Mouse (Mus musculus) stomach, embryonic 14.5 days (tissue): ENCODE data around the gene 5830473C10Rik. TPM values are rescaled to one million over a fixed set of nuclear protein-coding genes. Genes with fewer than 3 reads are reported as not detected.

Source experiments
- ATAC-seq: fragments of 200-750 bp; cut with Nextera tagmentation; 2 replicates; pipeline ENCODE4 v1.8.0; 2017; ENCODE audit warnings: low read depth, moderate TSS enrichment; ENCODE audit not compliant: insufficient number of reproducible peaks, insufficient read depth, low FRiP score
- H3K27ac ChIP-seq: fragments of 300-500 bp; sonication (generic); 2 replicates; pipeline ENCODE4 v1.5.1; 2014; ENCODE audit warnings: mild to moderate bottlenecking, low read length, moderate library complexity, mixed read lengths
- H3K27me3 ChIP-seq: fragments of 300-500 bp; sonication (generic); 2 replicates; pipeline ENCODE4 v1.6.1; 2014; ENCODE audit warnings: low read length, control low read depth, mixed read lengths; ENCODE audit not compliant: control insufficient read depth, insufficient read depth
- H3K36me3 ChIP-seq: fragments of 300-500 bp; sonication (generic); 2 replicates; pipeline ENCODE4 v1.6.1; 2014; ENCODE audit warnings: mild to moderate bottlenecking, control low read depth, low read length, moderate library complexity, mixed read lengths; ENCODE audit not compliant: control insufficient read depth, insufficient read depth
- H3K4me1 ChIP-seq: fragments of 300-500 bp; sonication (generic); 2 replicates; pipeline ENCODE4 v1.6.1; 2014; ENCODE audit warnings: low read length, control low read depth, mixed read lengths; ENCODE audit not compliant: control insufficient read depth, insufficient read depth
- H3K4me2 ChIP-seq: fragments of 300-500 bp; sonication (generic); replicated peaks from 2 replicates; pipeline ENCODE4 v1.6.1; 2014; ENCODE audit warnings: low read depth, low read length, control low read depth
- H3K4me3 ChIP-seq: fragments of 300-500 bp; sonication (generic); 2 replicates; pipeline ENCODE4 v1.5.1; 2014; ENCODE audit warnings: low read depth, low read length, control low read depth
- H3K9ac ChIP-seq: fragments of 300-500 bp; sonication (generic); replicated peaks from 2 replicates; pipeline ENCODE4 v1.6.1; 2014; ENCODE audit warnings: low read depth, mild to moderate bottlenecking, control low read depth, low read length, moderate library complexity, mixed read lengths
- H3K9me3 ChIP-seq: fragments of 300-500 bp; sonication (generic); 2 replicates; pipeline ENCODE4 v1.6.1; 2016; ENCODE audit warnings: low read depth, low read length, control low read depth; ENCODE audit not compliant: control insufficient read depth
- WGBS: fragments of 180-500 bp; shearing (Covaris S2); extraction: QIAGEN DNeasy Blood & Tissue Kit; methylation state at CpG from one replicate; pipeline ENCODE4 v1.1.7; 2014; 5-methylcytosine and 5-hydroxymethylcytosine counted together
- polyA plus RNA-seq: library from polyadenylated mRNA; unstranded; fragments of >200 nt; fragmentation: Nextera tagmentation; extraction: Ambion mirVana; gene quantifications from 2 replicates; pipeline ENCODE4 v1.2.1, GENCODE M21; 2014

5830473C10Rik gene
- polyA plus RNA-seq: 0.19 and 0.42 TPM in 2 replicates

DNA sequence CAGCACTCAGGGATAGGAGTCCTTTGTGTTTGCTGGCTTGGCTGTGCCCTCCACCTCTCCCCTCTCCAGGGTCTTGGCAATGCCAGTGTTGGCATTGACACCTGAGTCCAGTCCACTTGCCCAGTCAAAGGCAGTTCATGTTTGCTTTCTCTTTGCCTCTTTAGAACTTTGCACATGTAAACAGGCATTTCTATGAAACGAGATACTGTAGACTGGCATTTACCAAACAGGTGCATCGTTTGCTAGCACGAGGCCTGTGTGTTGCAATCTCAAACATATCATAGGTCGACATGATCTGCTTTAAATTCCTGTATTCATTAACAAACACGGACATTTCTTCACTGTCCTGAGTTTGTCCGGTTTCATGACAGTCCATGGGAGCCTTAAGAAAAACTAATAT lies at the start of gene 5830473C10Rik:
Gene 5830473C10Rik (plus strand): TSS at position 365 of the 400 bp plus-strand sequence.
- no peak for ATAC-seq

DNA sequence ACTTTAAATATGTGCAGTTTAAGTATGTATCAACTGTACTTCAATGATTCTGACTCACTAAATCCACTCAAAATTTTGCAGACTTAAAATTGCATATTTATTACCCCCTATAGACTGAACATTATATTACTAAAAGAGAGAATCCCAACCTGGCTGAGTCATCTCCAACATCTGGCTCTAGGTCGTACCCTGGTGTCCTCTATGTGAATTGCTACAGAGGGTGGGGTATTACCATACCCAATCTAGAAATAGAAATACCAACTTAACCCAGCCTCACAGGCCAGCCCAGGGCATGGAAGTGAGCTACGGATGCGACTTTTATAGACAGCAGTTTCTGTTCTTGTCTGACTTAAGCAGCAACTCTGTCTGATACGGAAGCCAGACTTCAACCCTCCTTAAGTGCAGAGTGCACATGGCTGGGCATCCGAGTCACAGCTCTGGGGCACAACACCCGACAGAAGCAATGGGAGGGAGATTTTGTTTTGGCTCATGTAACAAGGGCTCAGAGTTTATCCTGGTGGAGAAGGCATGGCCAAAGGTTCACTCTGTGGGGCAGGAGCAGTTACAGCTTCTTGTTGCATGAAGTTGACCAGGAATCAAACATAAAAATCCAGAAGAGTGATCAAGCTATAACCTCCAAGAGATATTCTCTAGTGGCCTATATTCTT lies 48.5 kb upstream of the 5830473C10Rik start:
- Histone ChIP-seq H3K27me3 (no peaks in the 10 kb centered on the region), H3K4me1 (no peaks in the 10 kb centered on the region)
- whole genome bisulfite sequencing: 81% methylated on average over 6 of the region's 6 CpGs

More for the DNA sequence above, at the start of gene 5830473C10Rik:
- H3K9me3 ChIP-seq: no peaks in the 10 kb centered on the region
- H3K4me3 ChIP-seq: no peak within 1 kb of the TSS
- WGBS: 81% methylated on average over 6 of the region's 6 CpGs
- no peaks in the 10 kb centered on the region for H3K36me3 ChIP-seq
- no peaks in the 10 kb centered on the region for H3K27me3 ChIP-seq
- no peaks in the 10 kb centered on the region for H3K4me1 ChIP-seq
- no peak within 1 kb of the TSS for H3K27ac ChIP-seq
- H3K9ac ChIP-seq: no peak within 1 kb of the TSS
- no peak within 1 kb of the TSS for H3K4me2 ChIP-seq

DNA sequence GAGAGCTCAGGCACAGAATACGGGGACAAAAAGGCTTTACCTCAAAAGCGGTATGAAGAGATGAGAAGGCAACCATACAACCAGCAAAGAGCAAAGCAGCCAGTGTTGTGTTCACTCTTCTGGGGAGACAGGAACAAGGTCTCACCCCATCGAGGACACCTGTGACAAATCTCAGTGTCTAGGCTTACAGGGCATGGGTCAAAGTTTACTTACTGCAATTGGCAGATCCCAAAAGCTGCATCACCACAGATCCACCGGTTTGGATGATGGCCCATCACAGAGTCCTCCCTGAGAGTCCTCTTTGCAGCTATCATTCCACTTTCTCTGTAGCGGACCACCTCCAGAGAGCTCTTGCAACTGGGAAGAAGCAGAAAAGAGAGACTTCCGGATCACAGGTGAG lies 45.3 kb upstream of the 5830473C10Rik start:
- Histone ChIP-seq H3K36me3 (no peaks in the 10 kb centered on the region), H3K27me3 (no peaks in the 10 kb centered on the region), H3K27ac (no peak overlapping the region), H3K9me3 (no peaks in the 10 kb centered on the region), H3K9ac (no peak overlapping the region), H3K4me1 (no peaks in the 10 kb centered on the region), H3K4me2 (no peak overlapping the region), H3K4me3 (no peak overlapping the region)
- 88% methylated on average over 6 of the region's 6 CpGs for WGBS
- ATAC-seq: no peak

More for the DNA sequence above, 48.5 kb upstream of the 5830473C10Rik start:
- ATAC-seq: 0 out of 2 replicates have a peak, but pooled peaks have one; percentile 37
- no peaks in the 10 kb centered on the region for H3K9me3 ChIP-seq
- no peak overlapping the region for H3K4me3 ChIP-seq
- no peaks in the 10 kb centered on the region for H3K36me3 ChIP-seq
- no peak overlapping the region for H3K27ac ChIP-seq
- H3K4me2 ChIP-seq: no peak overlapping the region
- no peak overlapping the region for H3K9ac ChIP-seq

DNA sequence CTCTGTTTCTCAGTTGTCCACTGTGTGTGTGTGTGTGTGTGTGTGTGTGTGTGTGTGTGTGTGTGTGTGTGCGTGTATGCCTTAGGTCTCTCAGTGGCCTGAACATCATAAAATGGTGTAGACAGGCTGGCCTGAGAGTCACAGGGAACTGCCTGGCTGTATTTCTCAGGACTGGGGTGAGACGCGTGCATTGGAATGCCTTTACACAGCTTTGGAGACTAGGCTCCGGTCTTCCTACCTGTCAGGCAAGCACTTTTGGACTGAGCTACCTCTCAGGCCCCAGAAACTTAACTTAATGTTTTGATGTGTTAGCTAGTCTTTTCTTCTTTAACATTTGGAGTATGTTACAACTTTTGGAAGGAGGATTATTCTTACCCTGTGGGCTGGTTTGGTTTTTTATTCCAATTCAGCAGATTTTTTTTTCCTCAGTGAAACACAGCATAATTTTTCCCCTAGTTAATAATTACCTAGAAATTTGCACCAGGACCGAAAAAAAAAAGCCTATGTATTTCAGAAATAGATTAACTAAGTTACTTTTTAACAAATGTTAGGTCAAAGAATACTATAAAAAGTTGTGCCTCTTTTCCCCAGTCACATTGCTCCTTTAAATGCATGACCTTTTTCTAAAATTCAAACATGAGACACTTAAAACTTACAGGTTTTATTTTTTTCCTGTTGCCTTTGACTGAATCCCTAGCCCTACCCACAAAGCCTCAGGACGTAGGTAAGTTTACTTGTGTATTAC lies 42.4 kb upstream of the 5830473C10Rik start, which contains the start of gene Afm:
Gene Afm (plus strand): TSS at position 577 of the 745 bp plus-strand sequence.
- H3K27ac ChIP-seq: peak within 1 kb of the TSS; percentile 33; the same call in 1 of the 2 replicates
- no peak within 1 kb of the TSS for H3K4me3 ChIP-seq

DNA sequence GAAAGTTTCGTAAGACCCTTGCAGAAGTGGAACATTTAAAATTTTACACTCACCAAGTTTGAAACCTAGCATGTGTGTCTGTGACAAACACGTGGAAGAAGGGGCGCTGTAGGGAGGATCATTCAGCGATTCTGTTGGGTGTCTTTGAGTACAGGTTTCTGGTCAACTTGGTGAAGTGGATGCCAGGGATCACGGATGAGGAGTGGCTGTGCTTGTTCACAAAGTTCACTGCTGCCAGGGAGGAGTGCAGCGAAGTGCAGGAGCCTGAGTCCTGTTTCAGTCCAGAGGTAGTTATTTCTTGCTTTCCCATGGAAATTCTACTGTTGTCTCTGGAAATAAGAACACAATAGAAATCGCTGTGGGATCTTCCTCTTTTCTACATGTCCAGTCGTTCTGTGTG lies 9.7 kb upstream of the 5830473C10Rik start:
- H3K9me3 ChIP-seq: no peaks in the 10 kb centered on the region

More for the DNA sequence above, 42.4 kb upstream of the 5830473C10Rik start, which contains the start of gene Afm:
- H3K9me3 ChIP-seq: no peaks in the 10 kb centered on the region
- H3K27me3 ChIP-seq: no peaks in the 10 kb centered on the region
- H3K36me3 ChIP-seq: no peaks in the 10 kb centered on the region
- H3K4me1 ChIP-seq: no peaks in the 10 kb centered on the region
- ATAC-seq: no peak
- no peak within 1 kb of the TSS for H3K4me2 ChIP-seq
- WGBS: 57% methylated on average over 6 of the region's 6 CpGs
- H3K9ac ChIP-seq: no peak within 1 kb of the TSS

DNA sequence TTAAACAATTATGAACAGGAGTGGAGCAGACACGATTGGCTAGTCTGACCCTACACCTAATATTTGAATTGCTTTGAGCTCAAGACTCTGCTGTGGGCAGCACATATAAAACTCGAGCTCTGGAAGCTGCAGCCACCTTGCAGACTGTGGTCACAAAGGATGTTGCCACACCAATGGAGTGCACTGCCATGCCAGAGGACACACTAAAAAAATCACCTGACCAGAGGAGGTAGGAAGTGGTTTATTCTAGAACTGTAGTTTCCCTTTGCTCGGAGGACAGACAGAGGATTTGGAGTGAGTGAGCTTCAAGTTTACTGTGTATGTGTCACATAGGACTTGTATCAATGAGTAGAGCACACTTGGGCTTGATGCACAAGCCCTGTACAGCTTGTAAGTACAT lies 4.9 kb upstream of the 5830473C10Rik start:
- no peak for ATAC-seq
- H3K4me1 ChIP-seq: no peaks in the 10 kb centered on the region
- H3K27me3 ChIP-seq: no peaks in the 10 kb centered on the region
- H3K4me3 ChIP-seq: no peak overlapping the region
- H3K4me2 ChIP-seq: no peak overlapping the region
- H3K36me3 ChIP-seq: no peaks in the 10 kb centered on the region
- no peak overlapping the region for H3K27ac ChIP-seq
- 69% methylated on average over 3 of the region's 3 CpGs for WGBS
- no peak overlapping the region for H3K9ac ChIP-seq
- no peaks in the 10 kb centered on the region for H3K9me3 ChIP-seq

More for the DNA sequence above, 9.7 kb upstream of the 5830473C10Rik start:
- Histone ChIP-seq H3K36me3 (no peaks in the 10 kb centered on the region), H3K4me3 (no peak overlapping the region), H3K27ac (no peak overlapping the region), H3K4me1 (no peaks in the 10 kb centered on the region), H3K4me2 (no peak overlapping the region), H3K27me3 (no peaks in the 10 kb centered on the region), H3K9ac (no peak overlapping the region)
- 87% methylated on average over 8 of the region's 8 CpGs for WGBS
- no peak for ATAC-seq

DNA sequence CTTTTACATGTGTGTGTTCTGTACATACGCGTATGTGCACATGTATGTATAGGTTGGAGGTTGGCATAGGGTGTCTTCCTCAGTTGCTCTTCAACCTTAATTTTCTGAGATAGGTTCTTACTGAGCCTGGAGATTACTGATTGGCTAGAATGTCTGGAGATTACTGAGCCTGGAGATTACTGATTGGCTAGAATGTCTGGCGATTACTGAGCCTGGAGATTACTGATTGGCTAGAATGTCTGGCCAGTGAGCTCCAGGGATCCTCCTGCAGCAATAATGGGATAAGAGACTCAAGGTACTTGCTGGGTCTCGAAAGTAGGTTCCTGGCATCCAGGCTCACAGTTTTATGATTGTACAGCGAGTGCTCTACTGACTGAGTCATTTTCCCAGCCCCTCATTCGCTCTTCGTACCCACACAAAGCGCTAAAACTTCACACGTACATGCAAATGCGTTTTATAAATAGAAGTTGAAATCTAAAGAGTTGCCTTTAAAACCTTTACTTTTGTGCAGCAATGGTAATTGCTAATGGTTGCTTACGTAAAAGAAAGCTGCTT lies 891 bp downstream of the 5830473C10Rik start:
- H3K27ac ChIP-seq: no peak overlapping the region
- no peaks in the 10 kb centered on the region for H3K36me3 ChIP-seq
- H3K4me1 ChIP-seq: no peaks in the 10 kb centered on the region
- 93% methylated on average over 11 of the region's 11 CpGs for WGBS
- H3K9ac ChIP-seq: no peak overlapping the region
- no peaks in the 10 kb centered on the region for H3K27me3 ChIP-seq
- H3K4me2 ChIP-seq: no peak overlapping the region
- H3K4me3 ChIP-seq: no peak overlapping the region
- no peaks in the 10 kb centered on the region for H3K9me3 ChIP-seq
- no peak for ATAC-seq

DNA sequence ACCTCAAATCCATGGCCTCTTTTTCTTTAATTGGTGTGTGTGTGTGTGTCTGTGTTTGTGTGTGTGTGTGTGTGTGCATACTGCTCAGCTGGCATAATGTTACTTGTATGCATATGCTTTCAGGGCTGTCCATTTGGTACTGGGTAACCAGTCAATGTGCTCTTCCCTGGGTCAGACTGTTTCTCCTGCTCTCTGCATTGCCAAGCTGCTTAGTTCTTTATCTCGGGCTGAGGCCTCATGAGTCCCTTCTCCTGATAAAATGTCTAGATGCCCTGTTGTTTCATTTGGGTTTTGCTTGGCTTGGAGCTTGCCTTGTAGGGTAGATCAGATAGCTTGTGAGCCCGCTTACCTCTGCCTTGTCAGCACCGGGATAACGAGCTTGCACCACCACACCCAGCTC lies 2.0 kb downstream of the 5830473C10Rik start:
- no peak overlapping the region for H3K4me3 ChIP-seq
- H3K27me3 ChIP-seq: no peaks in the 10 kb centered on the region
- no peaks in the 10 kb centered on the region for H3K9me3 ChIP-seq
- no peak overlapping the region for H3K27ac ChIP-seq
- H3K9ac ChIP-seq: no peak overlapping the region
- H3K36me3 ChIP-seq: no peaks in the 10 kb centered on the region
- no peak for ATAC-seq
- H3K4me2 ChIP-seq: no peak overlapping the region
- WGBS: 73% methylated on average over 4 of the region's 4 CpGs
- no peaks in the 10 kb centered on the region for H3K4me1 ChIP-seq
